Mouse (Mus musculus) heart, postnatal 0 days (tissue): Measurements from ENCODE around the gene Gm31571. TPM values are rescaled to one million over a fixed set of nuclear protein-coding genes. Genes with fewer than 3 reads are reported as not detected.
"Not testable (repeated sequence)": the region's sequence is repeated elsewhere in the genome, so short reads cannot be mapped to it uniquely, and the experiment has no call there.

Source experiments
- ATAC-seq: fragments of 200-750 bp; cut with Nextera tagmentation; 2 replicates; pipeline ENCODE4 v1.8.0; 2017; ENCODE audit warnings: low read depth, moderate number of reproducible peaks, moderate library complexity; ENCODE audit not compliant: insufficient read depth
- DNase-seq: peaks from one replicate; pipeline ENCODE4 v3.0.0-alpha.2; 2016; ENCODE audit warnings: low spot score
- H3K27ac ChIP-seq: fragments of 300-500 bp; sonication (generic); 2 replicates; pipeline ENCODE4 v1.5.1; 2014; ENCODE audit warnings: low read depth, mild to moderate bottlenecking
- H3K27me3 ChIP-seq: fragments of 300-500 bp; sonication (generic); 2 replicates; pipeline ENCODE4 v1.6.1; 2014; ENCODE audit warnings: low read length, mixed read lengths; ENCODE audit not compliant: control insufficient read depth, insufficient read depth
- H3K36me3 ChIP-seq: fragments of 300-500 bp; sonication (generic); replicated peaks from 2 replicates; pipeline ENCODE4 v1.6.1; 2014; ENCODE audit warnings: low read length, mixed read lengths; ENCODE audit not compliant: control insufficient read depth, insufficient read depth
- H3K4me1 ChIP-seq: fragments of 300-500 bp; sonication (generic); 2 replicates; pipeline ENCODE4 v1.6.1; 2014; ENCODE audit warnings: antibody characterized with exemption; ENCODE audit not compliant: control insufficient read depth, insufficient read depth
- H3K4me2 ChIP-seq: fragments of 300-500 bp; sonication (generic); 2 replicates; pipeline ENCODE4 v1.6.1; 2014; ENCODE audit warnings: low read depth, mild to moderate bottlenecking, low read length, moderate library complexity
- H3K4me3 ChIP-seq: fragments of 300-500 bp; sonication (generic); 2 replicates; pipeline ENCODE4 v1.5.1; 2014; ENCODE audit warnings: low read depth, low read length
- H3K9ac ChIP-seq: fragments of 300-500 bp; sonication (generic); replicated peaks from 2 replicates; pipeline ENCODE4 v1.6.1; 2014; ENCODE audit warnings: low read depth, low read length, mixed read lengths
- H3K9me3 ChIP-seq: fragments of 300-500 bp; sonication (generic); replicated peaks from 2 replicates; pipeline ENCODE4 v1.6.1; 2016; ENCODE audit warnings: low read length; ENCODE audit not compliant: control insufficient read depth
- WGBS: fragments of 180-500 bp; shearing (Covaris S2); extraction: QIAGEN DNeasy Blood & Tissue Kit; methylation state at CpG from one replicate; pipeline ENCODE4 v1.1.7; 2014; 5-methylcytosine and 5-hydroxymethylcytosine counted together
- polyA plus RNA-seq: library from polyadenylated mRNA; unstranded; fragments of >200 nt; fragmentation: Nextera tagmentation; extraction: Ambion mirVana; gene quantifications from 2 replicates; pipeline ENCODE4 v1.2.1, GENCODE M21; 2015
- total RNA-seq: library from RNA; depleted of rRNA; stranded (reverse); fragments of >200 nt; gene quantifications from 2 replicates; pipeline ENCODE4 v1.2.3, GENCODE M21; 2014; ENCODE audit warnings: low replicate concordance; rRNA removed

The Gm31571 gene
- not detected in 2 replicates for total RNA-seq
- polyA plus RNA-seq = not detected in 2 replicates

GRCm38 (mm10) chrY:22051253-22051652 lies at the start of gene Gm31571:
Gene Gm31571 (minus strand): TSS chrY:22051353.
- not testable (repeated sequence) for H3K4me2 ChIP-seq, H3K36me3 ChIP-seq, H3K27me3 ChIP-seq, H3K4me1 ChIP-seq, DNase-seq, H3K9me3 ChIP-seq, H3K27ac ChIP-seq, H3K9ac ChIP-seq, H3K4me3 ChIP-seq, ATAC-seq
- no CpG with 5 or more reads among the region's 6 CpGs for WGBS
